Mouse (Mus musculus) cortical plate, adult 2 months (tissue): ENCODE results near the gene Rpl11.

Source experiments
- CTCF ChIP-seq: fragments of 200-500 bp; IDR thresholded peaks from 2 replicates; pipeline ENCODE4 v1.5.1; 2011; ENCODE audit warnings: mild to moderate bottlenecking, control low read depth, low read length; ENCODE audit not compliant: insufficient read depth; ENCODE audit errors: extremely low read depth
- POLR2A ChIP-seq: fragments of 200-500 bp; IDR thresholded peaks from 2 replicates; pipeline ENCODE4 v1.6.1; 2011; ENCODE audit warnings: mild to moderate bottlenecking, low read length, control low read depth; ENCODE audit not compliant: insufficient read depth; ENCODE audit errors: extremely low read depth

GRCm38 (mm10) chr4:136070592-136070991, 17.4 kb upstream of the Rpl11 start:
- no peak for TF ChIP-seq POLR2A
- TF ChIP-seq CTCF, result no peak
